Mouse (Mus musculus): ENCODE measurements around the gene Catsper2. TPM values are rescaled to one million over a fixed set of nuclear protein-coding genes. Genes with fewer than 3 reads are reported as not detected.
"Not testable (repeated sequence)": the region's sequence is repeated elsewhere in the genome, so short reads cannot be mapped to it uniquely, and the experiment has no call there.

Catsper2 gene
- total RNA-seq, 2 experiments from 2014 or later = 3.4 to 5.3 TPM

GRCm38 (mm10) chr2:121440834-121441605, 27.4 kb upstream of the Catsper2 start:
- intact Hi-C loops (cut with DNase I) = no loop called here
- DNase-seq (ENCODE audit: low spot score in 2 of 2) = no peak

DNA sequence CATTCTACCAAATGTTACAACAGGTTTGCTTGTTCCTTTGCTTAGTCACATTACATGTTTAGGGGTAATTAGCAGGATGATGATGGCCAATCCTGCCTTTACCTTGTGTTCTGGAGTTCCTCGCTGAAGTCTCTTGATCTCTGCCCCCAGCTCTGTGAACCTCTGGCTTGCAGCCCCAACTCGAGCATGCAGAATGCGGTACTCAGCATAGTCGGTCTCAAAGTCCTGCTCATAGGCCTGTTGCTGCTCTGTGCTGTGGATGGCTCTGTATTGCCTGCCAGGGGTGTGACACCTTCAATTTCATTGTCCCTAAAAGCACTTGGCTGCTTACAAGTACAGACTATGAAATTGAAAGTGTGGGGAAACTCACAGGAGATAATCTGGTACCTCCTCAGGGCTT, 26.2 kb upstream of the Catsper2 start:
- intact Hi-C loops (cut with DNase I) = no loop called here
- no peak for DNase-seq (ENCODE audit: low spot score in 2 of 2)

DNA sequence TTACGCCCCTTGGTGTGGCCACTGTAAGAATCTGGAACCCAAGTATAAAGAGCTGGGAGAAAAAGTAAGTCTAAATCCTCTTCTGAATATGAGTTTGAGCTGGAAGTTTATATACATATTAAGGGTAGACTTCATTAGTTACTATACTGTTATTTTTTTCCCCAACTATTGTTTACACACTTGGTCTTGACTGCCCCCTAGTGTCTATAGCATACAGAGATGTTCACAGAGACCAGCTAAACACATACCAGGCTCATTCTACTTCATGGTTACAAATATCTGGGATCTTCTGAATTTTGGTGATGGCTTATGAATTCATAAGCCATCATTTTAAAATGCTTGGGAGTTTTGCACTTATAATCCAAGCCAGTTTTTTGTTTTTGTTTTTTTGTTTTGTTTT, 21.3 kb upstream of the Catsper2 start:
- intact Hi-C loops (cut with DNase I) = no loop called here
- DNase-seq (ENCODE audit: low spot score in 2 of 2) = no peak

GRCm38 (mm10) chr2:121425890-121426289, 12.3 kb upstream of the Catsper2 start:
- intact Hi-C loops (cut with DNase I) = no loop called here
- DNase-seq (ENCODE audit: low spot score in 2 of 2) = no peak

DNA sequence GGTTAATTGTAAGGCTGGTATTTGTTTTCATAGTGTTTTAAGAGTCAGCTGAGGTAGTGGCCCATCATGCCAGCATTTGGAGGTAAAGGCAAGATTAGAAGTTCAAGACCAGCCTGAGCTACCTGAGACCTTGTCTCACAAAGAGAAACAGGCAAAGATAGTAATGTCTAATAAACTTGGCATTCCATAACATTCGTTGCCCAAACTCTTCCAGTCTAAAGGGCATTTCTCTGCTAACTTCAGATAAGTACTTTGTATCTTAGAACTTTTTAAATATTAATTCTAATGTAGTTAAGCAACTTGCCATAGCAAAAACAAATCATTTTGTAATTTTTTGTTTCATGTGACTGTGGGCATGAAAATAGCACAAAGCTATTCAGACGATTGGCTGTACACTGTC, 9.6 kb upstream of the Catsper2 start:
- intact Hi-C loops (cut with DNase I) = no loop called here
- no peak for DNase-seq (ENCODE audit: low spot score in 2 of 2)

DNA sequence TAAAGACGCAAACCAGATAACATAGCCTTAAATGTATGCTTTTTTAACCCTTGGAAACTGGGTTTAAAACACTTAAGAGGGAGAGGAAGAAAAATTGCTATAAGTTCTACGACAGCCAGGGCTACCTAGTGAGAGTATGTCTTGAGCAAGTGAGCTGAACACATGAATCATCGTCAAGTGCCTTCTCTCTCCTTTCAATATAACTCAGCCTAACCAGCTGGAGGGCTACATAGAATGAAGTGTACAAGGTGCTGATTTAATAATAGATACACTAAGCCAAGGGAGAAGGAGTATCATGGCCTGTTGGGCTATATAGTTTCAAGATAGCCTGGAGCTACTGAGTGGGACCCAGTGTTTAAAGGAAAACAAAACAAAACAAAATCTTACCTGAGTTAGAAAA, 4.9 kb upstream of the Catsper2 start:
- intact Hi-C loops (cut with DNase I) = no loop called here
- DNase-seq (ENCODE audit: low spot score in 2 of 2) = no peak

DNA sequence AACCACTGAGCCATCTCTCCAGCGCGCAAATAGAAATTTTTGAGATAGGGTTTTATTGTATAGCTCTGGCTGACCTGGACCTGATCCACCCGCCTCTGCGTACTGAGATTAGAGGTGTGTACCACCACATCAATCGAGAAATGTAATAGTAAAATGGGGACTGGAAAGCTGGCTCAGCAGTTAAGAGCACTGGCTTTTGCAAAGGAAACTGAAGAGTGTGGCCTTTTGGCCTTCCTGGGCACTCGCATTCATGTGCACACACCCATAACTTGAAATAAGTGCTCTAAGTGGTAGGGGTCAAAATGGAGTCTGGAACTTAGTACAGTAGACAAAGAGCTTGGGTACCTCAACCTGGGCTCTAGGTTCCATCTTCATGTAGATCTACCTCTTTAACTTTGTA, 2.8 kb upstream of the Catsper2 start:
- intact Hi-C loops (cut with DNase I) = no loop called here
- no peak for DNase-seq (ENCODE audit: low spot score in 2 of 2)

GRCm38 (mm10) chr2:121415591-121415990, 2.0 kb upstream of the Catsper2 start:
- DNase-seq (ENCODE audit: low spot score in 2 of 2) = no peak
- intact Hi-C loops (cut with DNase I) = no loop called here

DNA sequence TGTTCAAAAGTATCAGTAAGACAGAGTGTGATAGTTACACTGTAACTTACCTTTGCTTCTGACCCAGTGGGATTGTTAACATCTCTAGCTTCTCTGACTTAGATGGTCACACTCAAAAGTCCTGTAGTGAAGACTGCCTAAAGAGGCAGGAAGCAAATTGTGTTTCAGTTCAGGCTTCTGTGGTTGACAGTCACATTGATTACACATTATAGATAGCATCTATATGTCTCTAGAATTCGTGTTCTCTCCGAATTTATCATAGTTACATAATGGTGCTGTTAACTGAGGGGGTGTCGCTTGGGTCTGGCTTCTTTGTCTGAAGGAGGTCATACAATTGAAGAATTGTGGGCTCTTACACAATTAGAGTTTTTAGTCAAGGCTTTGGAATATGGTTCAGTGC, 1.5 kb upstream of the Catsper2 start:
- no peak for DNase-seq (ENCODE audit: low spot score in 2 of 2)
- intact Hi-C loops (cut with DNase I) = no loop called here

- DNase-seq (ENCODE audit: low spot score in 2 of 2) = no peak
- intact Hi-C loops (cut with DNase I) = loop anchor here (5.0 kb wide), 1 partner anchor 33 kb away; the partner anchor contains the start of gene Serf2
Measured at GRCm38 (mm10) chr2:121414139-121414685, 620 bp upstream of the Catsper2 start.

GRCm38 (mm10) chr2:121412843-121413386, 677 bp downstream of the Catsper2 start:
- no peak for DNase-seq (ENCODE audit: low spot score in 2 of 2)
- intact Hi-C loops (cut with DNase I) = loop anchor here (5.0 kb wide), 1 partner anchor 34 kb away; the partner anchor contains the start of gene Serf2

- DNase-seq (ENCODE audit: low spot score in 2 of 2) = no peak
- intact Hi-C loops (cut with DNase I) = no loop called here
Measured at GRCm38 (mm10) chr2:121408160-121408559, 5.4 kb downstream of the Catsper2 start.

- DNase-seq (ENCODE audit: low spot score in 2 of 2) = no peak
- intact Hi-C loops (cut with DNase I) = no loop called here
Measured at GRCm38 (mm10) chr2:121403296-121403695, 10.3 kb downstream of the Catsper2 start.

- intact Hi-C loops (cut with DNase I) = no loop called here
- DNase-seq (ENCODE audit: low spot score in 2 of 2) = peak; percentile 74 to 80
Measured at GRCm38 (mm10) chr2:121396624-121397023, 17.0 kb downstream of the Catsper2 start.

- intact Hi-C loops (cut with DNase I); DNase-seq (ENCODE audit: low spot score in 2 of 2): not testable (repeated sequence)
Measured at GRCm38 (mm10) chr2:121386961-121387575, 26.5 kb downstream of the Catsper2 start, which contains the start of gene Strc. Gene Strc (minus strand): TSS chr2:121387168.

DNA sequence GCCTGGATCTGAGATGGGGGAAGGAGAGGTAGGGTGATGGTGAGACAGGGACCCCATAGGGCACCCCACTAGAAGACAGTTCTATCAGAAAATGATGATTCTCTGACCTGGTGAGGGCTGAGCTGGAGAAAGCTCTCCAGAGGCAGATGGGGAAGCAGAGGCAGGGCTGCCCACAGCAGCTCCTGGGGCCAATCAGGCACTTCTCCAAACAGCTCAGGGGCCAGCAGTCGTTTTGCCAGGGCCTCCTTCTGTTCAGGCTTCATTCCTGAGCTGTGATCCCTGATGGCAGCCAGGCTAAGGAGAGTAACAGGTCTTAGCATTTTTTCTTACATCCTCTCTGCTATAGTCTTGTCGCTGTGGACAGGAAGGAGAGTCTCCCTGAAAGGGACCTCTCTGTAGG, 38.8 kb downstream of the Catsper2 start:
- no peak for DNase-seq (ENCODE audit: low spot score in 2 of 2)
- intact Hi-C loops (cut with DNase I) = no loop called here

GRCm38 (mm10) chr2:121372266-121372665, 41.3 kb downstream of the Catsper2 start:
- no peak for DNase-seq (ENCODE audit: low spot score in 2 of 2)
- intact Hi-C loops (cut with DNase I) = no loop called here

GRCm38 (mm10) chr2:121370921-121371320, 42.7 kb downstream of the Catsper2 start:
- intact Hi-C loops (cut with DNase I) = no loop called here
- DNase-seq (ENCODE audit: low spot score in 2 of 2) = no peak

- no peak for DNase-seq (ENCODE audit: low spot score in 2 of 2)
- intact Hi-C loops (cut with DNase I) = no loop called here
Measured at GRCm38 (mm10) chr2:121368831-121369230, 44.8 kb downstream of the Catsper2 start.

DNA sequence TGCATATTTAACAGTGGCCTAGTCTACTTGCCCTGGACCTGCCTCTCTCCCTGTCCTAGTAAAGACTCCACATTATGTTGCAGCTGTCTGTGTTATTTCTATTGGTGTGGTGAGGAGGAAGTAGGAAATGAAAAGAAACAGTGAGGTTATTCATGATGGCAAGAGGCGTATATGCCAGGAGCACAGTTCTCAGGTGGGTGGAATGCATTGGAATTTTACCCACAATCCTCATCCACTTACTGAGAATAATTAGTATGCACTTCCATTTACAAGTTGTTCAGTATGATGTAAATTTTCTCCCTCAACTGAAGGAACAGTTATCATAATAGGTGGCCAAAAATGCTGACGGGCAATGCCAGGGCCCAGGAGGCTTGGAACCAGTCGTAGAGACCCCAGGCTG, 49.9 kb downstream of the Catsper2 start:
- intact Hi-C loops (cut with DNase I) = no loop called here
- no peak for DNase-seq (ENCODE audit: low spot score in 2 of 2)

DNA sequence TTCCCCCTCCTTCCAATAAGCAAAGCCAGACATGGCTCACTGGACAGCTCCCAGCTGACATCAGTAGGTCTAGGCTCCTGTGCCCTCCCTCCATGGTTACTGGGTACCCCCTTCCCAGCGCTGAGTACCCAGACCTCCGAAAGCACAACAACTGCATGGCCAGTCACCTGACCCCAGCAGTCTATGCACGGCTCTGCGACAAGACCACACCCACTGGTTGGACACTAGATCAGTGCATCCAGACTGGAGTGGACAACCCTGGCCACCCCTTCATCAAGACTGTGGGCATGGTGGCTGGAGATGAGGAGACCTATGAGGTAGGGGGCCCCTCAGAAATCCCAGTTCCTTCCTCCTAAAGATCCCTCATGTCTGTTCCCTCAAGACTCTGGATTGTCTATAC, 54.1 kb downstream of the Catsper2 start:
- DNase-seq (ENCODE audit: low spot score in 2 of 2) = no peak
- intact Hi-C loops (cut with DNase I) = no loop called here

All from left cerebral cortex, postnatal 36 days (tissue).